Mouse (Mus musculus) spleen, adult 2 months (tissue): ENCODE data around the gene Mcm3.

Experiments used
- CTCF ChIP-seq: fragments of 200-500 bp; IDR thresholded peaks from 2 replicates; pipeline ENCODE4 v1.5.1; 2011; ENCODE audit warnings: mild to moderate bottlenecking, inconsistent platforms; ENCODE audit not compliant: insufficient read depth, insufficient read length, insufficient replicate concordance; ENCODE audit errors: extremely low read depth
- POLR2A ChIP-seq: fragments of 200-500 bp; IDR thresholded peaks from 2 replicates; pipeline ENCODE4 v1.6.1; 2011; ENCODE audit warnings: low read depth, low read length, inconsistent platforms

GRCm38 (mm10) chr1:20788419-20788818, 31.7 kb downstream of the Mcm3 start:
- no peak for TF ChIP-seq CTCF
- no peak for TF ChIP-seq POLR2A
